Mouse (Mus musculus): ENCODE results near the gene Vstm4. TPM values are rescaled to one million over a fixed set of nuclear protein-coding genes. Genes with fewer than 3 reads are reported as not detected.

Vstm4 gene
- polyA plus RNA-seq, 1 experiment from 2014 or later, result 7.7 TPM

- no peaks in the 10 kb centered on the region for H3K9me3 ChIP-seq (ENCODE audit: control insufficient read depth, low read length)
- DNase-seq (peak; percentile 38), ATAC-seq (ENCODE audit: low FRiP score, low TSS enrichment) (no peak)
- H3K4me1 ChIP-seq (ENCODE audit: control insufficient read depth, insufficient read depth, low read length), result no peaks in the 10 kb centered on the region
- H3K27ac ChIP-seq (replicated peaks; ENCODE audit: low read depth, low read length), result no peak overlapping the region
- no peaks in the 10 kb centered on the region for H3K36me3 ChIP-seq (ENCODE audit: control insufficient read depth, insufficient read depth, low read length)
- no peak overlapping the region for H3K9ac ChIP-seq (replicated peaks; ENCODE audit: low read length)
- H3K27me3 ChIP-seq (ENCODE audit: control insufficient read depth, insufficient read depth, low read length), result no peaks in the 10 kb centered on the region
- WGBS, result 77% methylated on average over 3 of the region's 3 CpGs
- H3K4me3 ChIP-seq (replicated peaks; ENCODE audit: low read depth, low read length), result no peak overlapping the region
- no peak overlapping the region for H3K4me2 ChIP-seq (ENCODE audit: low read length)
Observed at GRCm38 (mm10) chr14:32906545-32906944, 50.0 kb downstream of the Vstm4 start.

- no peaks in the 10 kb centered on the region for H3K27me3 ChIP-seq (ENCODE audit: control insufficient read depth, insufficient read depth, low read length)
- H3K4me1 ChIP-seq (ENCODE audit: control insufficient read depth, insufficient read depth, low read length), result no peaks in the 10 kb centered on the region
- DNase-seq, result no peak
- no peaks in the 10 kb centered on the region for H3K36me3 ChIP-seq (ENCODE audit: control insufficient read depth, insufficient read depth, low read length)
- no peak overlapping the region for H3K4me3 ChIP-seq (replicated peaks; ENCODE audit: low read depth, low read length)
- ATAC-seq (ENCODE audit: low FRiP score, low TSS enrichment), result no peak
- WGBS, result 92% methylated on average over 6 of the region's 6 CpGs
- no peak overlapping the region for H3K27ac ChIP-seq (replicated peaks; ENCODE audit: low read depth, low read length)
- H3K9ac ChIP-seq (replicated peaks; ENCODE audit: low read length), result no peak overlapping the region
- H3K4me2 ChIP-seq (ENCODE audit: low read length), result no peak overlapping the region
- H3K9me3 ChIP-seq (ENCODE audit: control insufficient read depth, low read length), result no peaks in the 10 kb centered on the region
Observed at GRCm38 (mm10) chr14:32909112-32909511, 52.6 kb downstream of the Vstm4 start.

- Histone ChIP-seq H3K4me1 (ENCODE audit: control insufficient read depth, insufficient read depth, low read length) (no peaks in the 10 kb centered on the region), H3K27me3 (ENCODE audit: control insufficient read depth, insufficient read depth, low read length) (no peaks in the 10 kb centered on the region), H3K9me3 (ENCODE audit: control insufficient read depth, low read length) (no peaks in the 10 kb centered on the region), H3K4me2 (ENCODE audit: low read length) (no peak overlapping the region), H3K36me3 (ENCODE audit: control insufficient read depth, insufficient read depth, low read length) (no peaks in the 10 kb centered on the region), H3K4me3 (replicated peaks; ENCODE audit: low read depth, low read length) (no peak overlapping the region), H3K9ac (replicated peaks; ENCODE audit: low read length) (no peak overlapping the region), H3K27ac (replicated peaks; ENCODE audit: low read depth, low read length) (no peak overlapping the region)
- ATAC-seq (ENCODE audit: low FRiP score, low TSS enrichment), result no peak
- DNase-seq, result no peak
- WGBS, result 91% methylated on average over 4 of the region's 4 CpGs
Observed at GRCm38 (mm10) chr14:32911187-32911586, 54.6 kb downstream of the Vstm4 start.

DNA sequence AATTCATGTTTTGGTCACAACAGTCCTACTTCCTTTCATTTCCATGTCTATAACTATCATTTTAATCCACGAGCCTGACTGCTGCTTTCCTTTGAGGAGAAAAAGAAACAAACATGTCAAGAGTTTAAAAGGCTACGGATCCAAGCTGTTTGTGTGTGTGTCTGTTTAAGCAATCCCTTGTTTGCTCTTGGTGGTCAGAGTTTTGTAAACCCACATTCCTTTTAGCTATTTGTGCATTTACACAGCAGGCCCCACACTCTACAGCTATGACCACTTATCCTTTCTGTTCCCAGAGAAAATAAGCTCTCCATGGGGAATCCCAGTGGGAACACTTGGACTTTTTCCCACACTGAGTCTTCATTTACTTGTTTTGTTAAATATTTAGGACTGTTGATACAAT, 58.8 kb downstream of the Vstm4 start:
- Histone ChIP-seq H3K4me1 (ENCODE audit: control insufficient read depth, insufficient read depth, low read length) (no peaks in the 10 kb centered on the region), H3K4me2 (ENCODE audit: low read length) (no peak overlapping the region), H3K4me3 (replicated peaks; ENCODE audit: low read depth, low read length) (no peak overlapping the region), H3K27ac (replicated peaks; ENCODE audit: low read depth, low read length) (no peak overlapping the region), H3K36me3 (ENCODE audit: control insufficient read depth, insufficient read depth, low read length) (no peaks in the 10 kb centered on the region), H3K27me3 (ENCODE audit: control insufficient read depth, insufficient read depth, low read length) (no peaks in the 10 kb centered on the region), H3K9me3 (ENCODE audit: control insufficient read depth, low read length) (no peaks in the 10 kb centered on the region), H3K9ac (replicated peaks; ENCODE audit: low read length) (no peak overlapping the region)
- 53% methylated on average over 2 of the region's 2 CpGs for WGBS
- no peak for ATAC-seq (ENCODE audit: low FRiP score, low TSS enrichment)
- no peak for DNase-seq

DNA sequence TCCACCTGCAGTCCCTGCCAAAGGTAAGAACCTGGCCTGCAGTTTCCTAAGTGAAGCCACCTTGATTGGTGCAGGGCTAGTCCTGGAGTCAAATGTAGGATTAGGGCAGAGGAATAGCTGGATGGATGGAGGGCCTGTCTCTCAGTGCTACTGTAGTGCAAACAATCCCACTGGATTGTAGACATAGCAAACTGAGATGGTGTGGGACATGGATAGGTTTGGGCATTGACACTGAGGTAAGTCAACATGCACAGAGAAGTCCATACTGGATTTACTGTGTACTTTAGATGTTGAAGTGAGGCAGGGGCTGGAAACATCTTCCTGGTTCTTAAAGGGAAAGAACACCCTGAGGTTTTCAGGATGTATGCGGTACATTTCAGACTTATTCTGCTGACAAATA, 61.4 kb downstream of the Vstm4 start:
- Histone ChIP-seq H3K27ac (replicated peaks; ENCODE audit: low read depth, low read length) (no peak overlapping the region), H3K4me1 (ENCODE audit: control insufficient read depth, insufficient read depth, low read length) (no peaks in the 10 kb centered on the region), H3K9me3 (ENCODE audit: control insufficient read depth, low read length) (no peaks in the 10 kb centered on the region), H3K9ac (replicated peaks; ENCODE audit: low read length) (no peak overlapping the region), H3K36me3 (ENCODE audit: control insufficient read depth, insufficient read depth, low read length) (no peaks in the 10 kb centered on the region), H3K4me3 (replicated peaks; ENCODE audit: low read depth, low read length) (no peak overlapping the region), H3K4me2 (ENCODE audit: low read length) (no peak overlapping the region), H3K27me3 (ENCODE audit: control insufficient read depth, insufficient read depth, low read length) (no peaks in the 10 kb centered on the region)
- WGBS, result 95% methylated on average over 1 of the region's 1 CpGs
- no peak for ATAC-seq (ENCODE audit: low FRiP score, low TSS enrichment)
- no peak for DNase-seq

DNA sequence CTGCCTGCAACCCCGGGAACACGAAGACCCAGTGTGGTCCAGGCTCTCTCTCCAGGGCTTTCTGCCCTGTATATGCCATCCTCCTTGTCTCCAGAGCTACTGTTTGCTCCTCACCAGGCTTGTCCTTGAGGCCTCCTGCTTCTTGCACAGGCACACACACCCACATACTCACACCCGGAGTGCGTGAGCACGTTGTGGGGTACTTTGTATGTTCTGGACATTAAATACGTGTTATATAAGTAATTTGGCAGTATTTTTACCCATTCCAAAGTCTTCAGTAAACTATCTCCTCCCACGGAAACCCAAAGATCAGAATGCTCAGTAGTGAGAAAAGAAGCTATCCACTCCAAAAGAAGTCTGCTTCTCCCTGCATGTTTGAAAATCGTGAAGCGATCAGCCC, 67.3 kb downstream of the Vstm4 start:
- 87% methylated on average over 9 of the region's 9 CpGs for whole genome bisulfite sequencing
- H3K4me2 ChIP-seq (ENCODE audit: low read length), result no peak overlapping the region
- no peaks in the 10 kb centered on the region for H3K36me3 ChIP-seq (ENCODE audit: control insufficient read depth, insufficient read depth, low read length)
- H3K27me3 ChIP-seq (ENCODE audit: control insufficient read depth, insufficient read depth, low read length), result no peaks in the 10 kb centered on the region
- no peak for ATAC-seq (ENCODE audit: low FRiP score, low TSS enrichment)
- no peak for DNase-seq
- no peaks in the 10 kb centered on the region for H3K4me1 ChIP-seq (ENCODE audit: control insufficient read depth, insufficient read depth, low read length)
- H3K9ac ChIP-seq (replicated peaks; ENCODE audit: low read length), result no peak overlapping the region
- no peaks in the 10 kb centered on the region for H3K9me3 ChIP-seq (ENCODE audit: control insufficient read depth, low read length)
- H3K4me3 ChIP-seq (replicated peaks; ENCODE audit: low read depth, low read length), result no peak overlapping the region
- H3K27ac ChIP-seq (replicated peaks; ENCODE audit: low read depth, low read length), result no peak overlapping the region

GRCm38 (mm10) chr14:32931709-32932108, 75.2 kb downstream of the Vstm4 start:
- DNase-seq, result no peak
- Histone ChIP-seq H3K4me3 (replicated peaks; ENCODE audit: low read depth, low read length) (no peak overlapping the region), H3K27ac (replicated peaks; ENCODE audit: low read depth, low read length) (no peak overlapping the region), H3K36me3 (ENCODE audit: control insufficient read depth, insufficient read depth, low read length) (no peaks in the 10 kb centered on the region), H3K27me3 (ENCODE audit: control insufficient read depth, insufficient read depth, low read length) (no peaks in the 10 kb centered on the region), H3K9ac (replicated peaks; ENCODE audit: low read length) (no peak overlapping the region), H3K4me1 (ENCODE audit: control insufficient read depth, insufficient read depth, low read length) (no peaks in the 10 kb centered on the region), H3K4me2 (ENCODE audit: low read length) (no peak overlapping the region), H3K9me3 (ENCODE audit: control insufficient read depth, low read length) (no peaks in the 10 kb centered on the region)
- ATAC-seq (ENCODE audit: low FRiP score, low TSS enrichment), result no peak
- 88% methylated on average over 10 of the region's 10 CpGs for WGBS

GRCm38 (mm10) chr14:32932220-32932619, 75.7 kb downstream of the Vstm4 start:
- H3K4me2 ChIP-seq (ENCODE audit: low read length), result no peak overlapping the region
- H3K27me3 ChIP-seq (ENCODE audit: control insufficient read depth, insufficient read depth, low read length), result no peaks in the 10 kb centered on the region
- no peak overlapping the region for H3K27ac ChIP-seq (replicated peaks; ENCODE audit: low read depth, low read length)
- DNase-seq (no peak), ATAC-seq (ENCODE audit: low FRiP score, low TSS enrichment) (no peak)
- H3K36me3 ChIP-seq (ENCODE audit: control insufficient read depth, insufficient read depth, low read length), result no peaks in the 10 kb centered on the region
- no peak overlapping the region for H3K4me3 ChIP-seq (replicated peaks; ENCODE audit: low read depth, low read length)
- H3K9ac ChIP-seq (replicated peaks; ENCODE audit: low read length), result no peak overlapping the region
- WGBS, result 93% methylated on average over 8 of the region's 8 CpGs
- no peaks in the 10 kb centered on the region for H3K4me1 ChIP-seq (ENCODE audit: control insufficient read depth, insufficient read depth, low read length)
- H3K9me3 ChIP-seq (ENCODE audit: control insufficient read depth, low read length), result no peaks in the 10 kb centered on the region

DNA sequence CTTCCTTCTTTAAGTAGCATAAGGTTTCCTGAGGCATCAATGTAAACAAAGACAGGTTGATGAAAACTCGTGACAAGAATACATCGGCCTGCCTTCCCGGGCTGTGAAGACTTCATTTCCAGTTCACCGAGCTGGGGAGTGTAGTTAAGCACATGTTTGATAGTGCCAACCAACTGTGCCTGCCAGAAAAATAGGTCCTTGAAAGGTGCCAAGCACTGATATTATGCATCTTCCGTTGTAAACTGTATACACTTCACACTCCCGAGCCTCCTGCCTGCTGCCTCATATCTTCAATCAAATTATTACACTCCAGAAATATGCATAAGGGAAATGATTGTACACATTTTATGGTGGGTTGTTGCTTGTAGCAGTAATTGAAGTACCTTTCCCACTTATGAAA, 77.5 kb downstream of the Vstm4 start:
- H3K27ac ChIP-seq (replicated peaks; ENCODE audit: low read depth, low read length), result no peak overlapping the region
- no peaks in the 10 kb centered on the region for H3K36me3 ChIP-seq (ENCODE audit: control insufficient read depth, insufficient read depth, low read length)
- H3K27me3 ChIP-seq (ENCODE audit: control insufficient read depth, insufficient read depth, low read length), result no peaks in the 10 kb centered on the region
- H3K4me2 ChIP-seq (ENCODE audit: low read length), result no peak overlapping the region
- H3K9ac ChIP-seq (replicated peaks; ENCODE audit: low read length), result no peak overlapping the region
- H3K9me3 ChIP-seq (ENCODE audit: control insufficient read depth, low read length), result no peaks in the 10 kb centered on the region
- no peaks in the 10 kb centered on the region for H3K4me1 ChIP-seq (ENCODE audit: control insufficient read depth, insufficient read depth, low read length)
- no peak for DNase-seq
- ATAC-seq (ENCODE audit: low FRiP score, low TSS enrichment), result no peak
- H3K4me3 ChIP-seq (replicated peaks; ENCODE audit: low read depth, low read length), result no peak overlapping the region
- WGBS, result 70% methylated on average over 6 of the region's 6 CpGs
